Mouse (Mus musculus) urinary bladder, postnatal 4 days (tissue): ENCODE measurements around the gene Fbxl4.

Experiments used
- DNase-seq, 2 experiments: peaks; one replicate each; pipeline ENCODE4 v3.0.0; 2021 to 2022; ENCODE audit warnings: low spot score in 2 of 2

Fbxl4 gene

GRCm38 (mm10) chr4:22476967-22477710 lies 119.8 kb downstream of the Fbxl4 start:
- DNase-seq, result no peak

DNA sequence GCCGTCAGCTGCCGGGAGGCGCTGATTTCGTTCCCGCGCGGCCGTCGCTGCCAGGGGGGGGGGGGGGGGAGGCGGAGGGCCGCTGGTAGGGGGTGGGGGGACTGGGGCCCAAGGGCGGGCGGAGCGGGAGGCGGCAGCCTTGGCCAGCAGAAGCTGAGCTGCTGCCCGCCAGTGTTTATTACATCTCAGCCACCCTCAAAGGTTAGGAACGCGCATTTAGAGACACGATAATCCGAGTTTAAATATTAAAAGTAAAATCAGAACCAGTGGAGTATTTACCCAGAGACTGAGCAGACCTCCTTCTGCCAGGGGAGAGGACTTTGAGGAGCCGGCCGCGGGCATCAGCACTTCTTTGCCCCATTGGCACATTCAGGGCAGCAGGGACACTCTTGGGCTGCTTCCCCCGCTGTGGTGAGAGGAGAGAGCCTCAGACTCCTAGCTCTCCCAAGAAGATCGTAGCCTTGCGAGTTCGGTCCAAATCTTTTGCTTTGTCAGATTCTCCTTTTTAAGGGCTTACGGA lies 120.4 kb downstream of the Fbxl4 start:
- no peak for DNase-seq

DNA sequence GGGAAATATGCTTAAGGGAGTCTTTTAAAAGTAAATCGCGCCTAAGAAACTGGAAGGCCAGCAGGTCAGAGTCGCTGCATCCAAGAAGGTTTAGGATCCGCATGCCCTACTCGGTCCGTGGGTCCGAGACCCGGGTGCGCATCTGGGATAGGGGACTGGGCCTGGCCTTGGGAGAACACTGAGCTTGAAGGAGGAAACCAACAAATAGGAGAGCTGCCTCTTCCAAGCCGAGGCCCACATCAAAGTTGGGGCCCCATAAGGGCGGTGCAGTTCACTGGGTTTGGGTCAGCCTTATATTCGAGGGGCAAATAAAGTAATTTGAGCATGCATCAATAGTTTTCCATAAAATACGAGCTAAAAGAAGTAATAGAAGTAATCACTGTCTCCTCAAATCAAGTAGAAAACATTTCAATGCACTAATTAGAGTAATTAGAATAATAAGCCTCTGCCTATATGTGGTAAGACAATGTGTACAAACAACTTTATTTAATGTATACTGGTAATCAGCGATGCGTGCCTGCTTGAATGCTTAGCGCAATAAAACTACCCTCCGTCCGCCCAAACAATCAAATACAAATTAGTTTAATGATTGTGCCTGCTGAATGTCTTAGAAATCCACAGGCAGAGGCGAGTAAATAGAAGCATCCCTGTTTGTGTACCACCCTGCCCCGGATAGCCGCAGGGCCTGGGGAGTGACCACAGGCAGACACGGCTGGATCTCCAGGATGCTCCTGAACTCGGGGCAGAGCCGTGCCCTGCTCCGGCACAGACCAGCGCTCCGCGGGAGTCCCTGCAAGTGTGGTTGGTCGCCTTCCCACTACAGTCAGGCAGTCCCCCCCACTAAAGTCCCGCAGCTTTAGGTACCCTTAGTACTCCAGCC lies 121.4 kb downstream of the Fbxl4 start:
- DNase-seq, result no peak

- no peak for DNase-seq
Measured at GRCm38 (mm10) chr4:22479368-22480090, 122.2 kb downstream of the Fbxl4 start.

- no peak for DNase-seq
Measured at GRCm38 (mm10) chr4:22480091-22480857, 122.9 kb downstream of the Fbxl4 start.

DNA sequence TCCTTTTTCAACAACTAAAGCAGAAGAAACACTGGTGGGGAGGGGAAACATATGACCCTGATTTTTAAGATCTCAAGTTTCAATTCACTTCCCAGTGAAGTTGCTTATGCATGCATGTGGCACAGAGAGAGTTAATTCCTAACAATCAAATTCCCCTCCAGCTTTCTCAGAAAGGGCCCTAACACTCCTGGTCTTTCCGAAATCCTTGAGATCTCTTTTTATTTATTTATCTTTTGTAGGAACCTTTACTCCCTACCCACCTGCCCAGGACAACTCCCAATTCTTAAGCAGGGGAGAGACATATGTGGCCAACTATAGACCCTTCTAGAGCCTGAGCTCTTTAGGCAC lies 123.5 kb downstream of the Fbxl4 start:
- no peak for DNase-seq

DNA sequence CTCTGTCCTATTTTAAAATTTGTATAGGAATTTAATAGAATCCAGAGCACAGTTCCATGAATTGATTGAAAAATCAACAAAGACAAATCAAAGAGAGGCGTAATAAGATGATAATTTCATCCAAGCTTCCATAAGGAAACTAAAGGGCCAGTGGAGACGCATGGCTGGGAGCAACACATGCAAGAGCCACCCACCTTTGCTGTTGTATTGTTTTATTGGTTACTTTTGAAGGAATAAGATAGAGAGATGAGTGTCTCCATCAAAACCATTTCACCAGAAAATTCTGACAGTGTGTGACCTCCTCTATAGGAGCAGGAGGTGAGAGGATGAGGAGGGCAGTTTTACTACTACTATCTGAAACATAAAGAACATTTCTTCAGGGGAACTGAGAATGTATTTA lies 124.8 kb downstream of the Fbxl4 start:
- DNase-seq, result no peak

DNA sequence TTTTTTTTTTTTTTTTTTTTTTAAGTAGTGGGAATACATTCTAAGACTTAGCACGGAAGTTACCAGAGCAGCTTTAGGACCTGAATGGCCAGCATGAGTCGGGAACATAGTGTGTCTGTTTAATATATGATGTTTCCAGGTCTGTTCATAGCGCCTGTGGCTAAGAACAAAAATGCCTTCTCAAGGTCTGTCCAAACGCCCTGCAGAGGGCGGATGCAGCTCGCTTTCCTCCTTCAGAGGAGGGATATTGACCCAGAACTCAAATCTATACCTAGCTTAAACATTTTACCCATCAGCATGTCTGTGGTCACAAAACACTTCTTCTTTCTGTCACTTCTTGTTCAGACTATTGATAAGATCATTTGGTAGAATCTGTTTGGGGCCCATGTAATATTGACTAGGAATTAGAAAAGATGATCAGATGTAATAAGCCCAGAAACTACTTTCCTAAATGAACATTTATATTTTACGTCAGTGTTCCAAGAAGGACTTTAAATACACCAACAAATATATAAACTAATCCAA lies 125.5 kb downstream of the Fbxl4 start:
- DNase-seq, result no peak

- DNase-seq, result no peak
Measured at GRCm38 (mm10) chr4:22483548-22483947, 126.2 kb downstream of the Fbxl4 start.
